15 mouse cellular contexts compared by ENCODE assay signal in the genomic region with DNA sequence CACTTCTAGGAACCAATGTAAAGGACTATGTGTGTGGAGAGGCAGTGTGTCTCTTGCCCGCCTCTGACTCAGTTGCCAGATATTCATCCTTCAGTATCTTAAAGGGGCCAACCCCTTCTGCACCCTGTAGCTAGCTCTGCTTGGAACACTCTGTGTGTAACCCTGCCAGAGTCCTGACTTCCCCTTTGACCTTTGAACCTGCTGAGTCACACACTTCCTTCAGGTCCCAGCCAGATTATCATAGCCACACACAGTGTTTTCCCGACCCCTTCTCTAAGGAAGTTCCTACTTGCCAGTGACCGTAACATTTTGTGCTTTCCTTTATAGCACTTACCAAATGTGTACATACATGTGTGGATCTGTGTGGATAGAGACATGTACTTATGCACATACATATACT.
DNase-seq lines count a peak whose midpoint lies in the region; ATAC-seq and TF ChIP-seq lines count a peak whose summit lies in the region.
"Had no signal": no experiment of that assay in that cellular context is flagged by ENCODE, and none has a peak within 500 bp of the region (broad histone marks: within the 10 kb centered on the region; RNA-seq: fewer than 3 reads in every experiment).

No protein-coding gene starts in this region.

- no peak overlapping the region for H3K4me3 ChIP-seq in lung, postnatal 0 days (ENCODE audit: low read depth, low read length)
- H3K4me3 ChIP-seq: hindbrain, embryonic 13.5 days; limb, embryonic 10.5 days; myocyte had no signal

- H3K9me3 ChIP-seq in lung, postnatal 0 days (ENCODE audit: low read length), result no peaks in the 10 kb centered on the region
- H3K9me3 ChIP-seq: hindbrain, embryonic 13.5 days; limb, embryonic 10.5 days had no signal

- H3K27me3 ChIP-seq in lung, postnatal 0 days (replicated peaks; ENCODE audit: insufficient read depth, low read length), result no peaks in the 10 kb centered on the region
- H3K27me3 ChIP-seq: CH12.LX; hindbrain, embryonic 13.5 days had no signal

- no peak for TF ChIP-seq CTCF in lung, postnatal 0 days (IDR thresholded peaks at IDR 0.05)

- no peak for TF ChIP-seq EP300 in lung, postnatal 0 days (IDR thresholded peaks at IDR 0.05)

- H3K36me3 ChIP-seq in lung, postnatal 0 days (ENCODE audit: insufficient read depth, low read length), result no peaks in the 10 kb centered on the region
- H3K36me3 ChIP-seq: hindbrain, embryonic 13.5 days; limb, embryonic 10.5 days had no signal

- no peak overlapping the region for H3K9ac ChIP-seq in lung, postnatal 0 days (replicated peaks; ENCODE audit: low read depth)
- H3K9ac ChIP-seq: hindbrain, embryonic 13.5 days had no signal

- H3K4me1 ChIP-seq in lung, postnatal 0 days (ENCODE audit: insufficient read depth, low read depth, low read length), result no peaks in the 10 kb centered on the region

- no peak overlapping the region for H3K27ac ChIP-seq in lung, postnatal 0 days (ENCODE audit: low read length)
- H3K27ac ChIP-seq: hindbrain, embryonic 13.5 days; limb, embryonic 10.5 days had no signal

- 45% methylated on average over 3 of the region's 3 CpGs for WGBS in lung, postnatal 0 days

- no peak overlapping the region for H3K4me2 ChIP-seq in lung, postnatal 0 days (replicated peaks; ENCODE audit: low read depth, low read length)
- H3K4me2 ChIP-seq: hindbrain, embryonic 13.5 days; midbrain, embryonic 11.5 days had no signal

- no peak for ATAC-seq in lung, postnatal 0 days
- ATAC-seq: intestine, embryonic 16.5 days had no signal

- DNase-seq in heart, adult 8-10 months (ENCODE audit: low spot score), result peak; percentile 53
- no peak for DNase-seq in heart, postnatal 25 days (ENCODE audit: low spot score)
- peak; percentile 43 for DNase-seq in lung, postnatal 14 days
- DNase-seq in lung, postnatal 0 days (ENCODE audit: low spot score), result no peak
- peak; percentile 78 to 84 for DNase-seq in kidney, postnatal 25 days
- DNase-seq in urinary bladder, postnatal 10 days (ENCODE audit: low spot score), result no peak
- DNase-seq in layer of hippocampus, adult 9-10 months (ENCODE audit: low spot score), result no peak
- DNase-seq: cerebellum, adult 11 months; thymus, postnatal 25 days had no signal

- intact Hi-C loops in heart, postnatal 25 days (cut with DNase I), result no loop called here

Comparison
In these comparisons a context has a peak if more than half of its experiments do, and no peak if none do; other contexts are left out.
1. DNase-seq: peak in heart, adult 8-10 months (single experiment), lung, postnatal 14 days (single experiment) and kidney, postnatal 25 days (2 of 2); none in heart, postnatal 25 days (single experiment), lung, postnatal 0 days (single experiment), urinary bladder, postnatal 10 days (single experiment) and layer of hippocampus, adult 9-10 months (single experiment).